Mouse (Mus musculus) neural tube, embryonic 11.5 days (tissue): ENCODE data around the gene Gm9958. TPM values are rescaled to one million over a fixed set of nuclear protein-coding genes. Genes with fewer than 3 reads are reported as not detected.

Source experiments
- ATAC-seq: fragments of 200-750 bp; cut with Nextera tagmentation; 2 replicates; pipeline ENCODE4 v1.8.0; 2017; ENCODE audit warnings: moderate number of reproducible peaks, mild to moderate bottlenecking, moderate TSS enrichment, moderate library complexity; ENCODE audit not compliant: insufficient read depth, low FRiP score, low TSS enrichment
- DNase-seq: peaks from one replicate; pipeline ENCODE4 v3.0.0-alpha.2; 2015; ENCODE audit warnings: low spot score
- H3K27ac ChIP-seq: fragments of 300-500 bp; sonication (generic); 2 replicates; pipeline ENCODE4 v1.5.1; 2014; ENCODE audit warnings: low read depth, mild to moderate bottlenecking, low read length
- H3K27me3 ChIP-seq: fragments of 300-500 bp; sonication (generic); 2 replicates; pipeline ENCODE4 v1.6.1; 2014; ENCODE audit warnings: mild to moderate bottlenecking, low read length, mixed read lengths; ENCODE audit not compliant: control insufficient read depth, insufficient read depth
- H3K36me3 ChIP-seq: fragments of 300-500 bp; sonication (generic); 2 replicates; pipeline ENCODE4 v1.6.1; 2014; ENCODE audit warnings: mild to moderate bottlenecking, low read length, moderate library complexity, mixed read lengths; ENCODE audit not compliant: control insufficient read depth, insufficient read depth
- H3K4me1 ChIP-seq: fragments of 300-500 bp; sonication (generic); 2 replicates; pipeline ENCODE4 v1.6.1; 2014; ENCODE audit warnings: low read length, mixed read lengths; ENCODE audit not compliant: control insufficient read depth, insufficient read depth
- H3K4me2 ChIP-seq: fragments of 300-500 bp; sonication (generic); 2 replicates; pipeline ENCODE4 v1.6.1; 2014; ENCODE audit warnings: low read depth, mild to moderate bottlenecking, moderate library complexity
- H3K4me3 ChIP-seq: fragments of 300-500 bp; sonication (generic); 2 replicates; pipeline ENCODE4 v1.5.1; 2014; ENCODE audit warnings: low read depth, low read length
- H3K9ac ChIP-seq: fragments of 300-500 bp; sonication (generic); 2 replicates; pipeline ENCODE4 v1.6.1; 2014; ENCODE audit warnings: mild to moderate bottlenecking, low read length
- H3K9me3 ChIP-seq: fragments of 300-500 bp; sonication (generic); 2 replicates; pipeline ENCODE4 v1.6.1; 2016; ENCODE audit warnings: low read length; ENCODE audit not compliant: control insufficient read depth
- WGBS: fragments of 180-500 bp; shearing (Covaris S2); extraction: QIAGEN DNeasy Blood & Tissue Kit; methylation state at CpG from one replicate; pipeline ENCODE4 v1.1.7; 2014; 5-methylcytosine and 5-hydroxymethylcytosine counted together
- polyA plus RNA-seq: library from polyadenylated mRNA; unstranded; fragments of >200 nt; fragmentation: Nextera tagmentation; extraction: Ambion mirVana; gene quantifications from 2 replicates; pipeline ENCODE4 v1.2.1, GENCODE M21; 2014

Gene Gm9958
- polyA plus RNA-seq, 1 experiment from 2014 or later, result 6.4 TPM

DNA sequence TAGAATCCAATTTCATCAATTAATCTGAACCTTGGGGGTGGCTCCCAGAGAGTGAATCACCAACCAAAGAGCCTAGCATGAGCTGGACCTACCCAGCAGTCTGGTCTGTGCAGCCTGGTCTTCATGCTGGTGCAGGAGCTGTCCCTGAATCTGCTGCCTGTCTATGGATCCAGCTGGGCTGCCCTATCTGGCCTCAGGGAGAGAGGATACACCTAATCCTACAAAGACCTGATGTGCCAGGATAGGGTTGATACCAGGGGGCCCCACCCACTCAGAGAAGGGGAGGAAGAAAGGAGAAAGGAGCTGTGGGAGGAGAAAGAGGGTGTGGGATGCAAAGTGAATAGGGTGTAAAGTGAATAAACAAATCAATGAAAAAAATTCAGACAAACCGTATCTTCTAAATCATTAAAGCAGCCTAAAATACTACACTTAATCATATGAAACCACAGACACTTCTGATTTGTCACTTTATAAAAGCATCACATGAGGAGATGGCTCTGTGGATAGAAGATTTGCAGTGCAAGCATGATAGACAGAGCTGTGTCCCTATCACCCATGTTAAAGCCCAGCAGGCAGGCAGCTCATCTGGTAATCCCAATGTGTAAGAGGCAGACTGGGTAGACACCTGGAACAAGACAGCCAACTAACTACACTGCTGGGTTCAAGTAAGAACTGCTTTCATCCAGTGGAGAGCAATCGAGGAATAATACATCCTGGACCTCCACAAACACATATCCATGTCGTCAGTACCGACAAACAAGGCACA, 13.3 kb upstream of the Gm9958 start:
- DNase-seq (no peak), ATAC-seq (no peak)
- Histone ChIP-seq H3K4me2 (no peak overlapping the region), H3K9ac (no peak overlapping the region), H3K4me3 (no peak overlapping the region), H3K36me3 (no peaks in the 10 kb centered on the region), H3K27me3 (no peaks in the 10 kb centered on the region), H3K4me1 (no peaks in the 10 kb centered on the region), H3K27ac (no peak overlapping the region), H3K9me3 (no peaks in the 10 kb centered on the region)
- WGBS, result 94% methylated on average over 4 of the region's 4 CpGs

GRCm38 (mm10) chr5:90355824-90356223, 11.2 kb upstream of the Gm9958 start:
- Histone ChIP-seq H3K4me2 (no peak overlapping the region), H3K27ac (no peak overlapping the region), H3K36me3 (no peaks in the 10 kb centered on the region), H3K9me3 (no peaks in the 10 kb centered on the region), H3K4me1 (no peaks in the 10 kb centered on the region), H3K9ac (no peak overlapping the region), H3K27me3 (no peaks in the 10 kb centered on the region), H3K4me3 (no peak overlapping the region)
- ATAC-seq (no peak), DNase-seq (no peak)
- WGBS, result 96% methylated on average over 3 of the region's 3 CpGs

GRCm38 (mm10) chr5:90364526-90364925, 2.5 kb upstream of the Gm9958 start:
- peak overlapping the region; percentile 96; the same call in 1 of the 2 replicates for H3K9ac ChIP-seq
- peaks cover 14% of the 10 kb centered on the region for H3K4me1 ChIP-seq
- H3K4me3 ChIP-seq, result peak overlapping the region; percentile 91
- ATAC-seq (no peak), DNase-seq (peak; percentile 65)
- H3K27ac ChIP-seq, result no peak overlapping the region
- 9% methylated on average over 6 of the region's 6 CpGs for WGBS
- no peaks in the 10 kb centered on the region for H3K27me3 ChIP-seq
- H3K9me3 ChIP-seq, result no peaks in the 10 kb centered on the region
- H3K36me3 ChIP-seq, result no peaks in the 10 kb centered on the region
- peak overlapping the region; percentile 52 for H3K4me2 ChIP-seq

DNA sequence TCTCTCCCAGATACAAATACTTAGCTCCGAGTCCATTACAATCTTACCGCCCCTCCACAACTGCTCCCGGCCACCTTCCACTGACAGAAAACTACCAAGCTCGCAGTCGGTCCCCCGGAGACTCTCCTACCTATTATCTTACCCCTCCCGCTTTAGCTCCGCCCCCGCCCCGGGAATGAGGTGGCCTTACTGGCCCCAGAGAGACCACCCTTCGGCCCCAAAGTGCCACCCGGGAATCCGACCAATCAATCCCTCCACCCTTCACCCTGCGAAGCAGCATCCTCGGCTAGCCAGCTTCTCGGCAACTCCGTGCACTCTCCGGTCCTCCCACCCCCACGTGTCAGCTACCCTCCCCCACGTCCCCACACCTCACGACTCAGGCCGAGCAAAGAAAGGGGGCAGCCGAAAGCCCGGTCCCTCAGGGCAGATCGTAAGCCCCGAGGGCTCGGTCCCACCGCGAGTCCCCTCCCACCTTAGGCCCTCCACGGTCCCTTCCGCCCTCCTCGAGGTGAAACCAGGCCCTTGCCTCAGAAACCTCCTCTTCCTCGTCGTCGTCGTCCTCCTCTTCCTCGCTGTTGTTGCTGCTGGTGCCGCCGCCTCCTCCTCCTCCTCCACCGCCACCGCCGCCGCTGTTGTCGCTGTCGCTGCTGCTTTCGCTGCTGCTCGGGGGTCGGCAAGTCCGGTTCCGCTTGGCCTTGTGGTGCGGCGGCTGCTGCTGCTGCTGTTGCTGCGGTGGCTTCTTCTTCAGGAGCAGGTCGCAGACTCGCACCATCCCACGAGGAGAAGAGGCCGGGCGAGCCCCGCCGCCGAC, 1.7 kb upstream of the Gm9958 start:
- no peaks in the 10 kb centered on the region for H3K9me3 ChIP-seq
- H3K4me3 ChIP-seq, result peak overlapping the region; percentile 91
- H3K9ac ChIP-seq, result peak overlapping the region; percentile 96
- peaks cover 14% of the 10 kb centered on the region for H3K4me1 ChIP-seq
- under 1% methylated on average over 50 of the region's 61 CpGs for WGBS
- peak overlapping the region; percentile 98 for H3K27ac ChIP-seq
- H3K27me3 ChIP-seq, result no peaks in the 10 kb centered on the region
- H3K36me3 ChIP-seq, result no peaks in the 10 kb centered on the region
- ATAC-seq (peak; percentile 53), DNase-seq (peak; percentile 64)
- H3K4me2 ChIP-seq, result peak overlapping the region; percentile 52

DNA sequence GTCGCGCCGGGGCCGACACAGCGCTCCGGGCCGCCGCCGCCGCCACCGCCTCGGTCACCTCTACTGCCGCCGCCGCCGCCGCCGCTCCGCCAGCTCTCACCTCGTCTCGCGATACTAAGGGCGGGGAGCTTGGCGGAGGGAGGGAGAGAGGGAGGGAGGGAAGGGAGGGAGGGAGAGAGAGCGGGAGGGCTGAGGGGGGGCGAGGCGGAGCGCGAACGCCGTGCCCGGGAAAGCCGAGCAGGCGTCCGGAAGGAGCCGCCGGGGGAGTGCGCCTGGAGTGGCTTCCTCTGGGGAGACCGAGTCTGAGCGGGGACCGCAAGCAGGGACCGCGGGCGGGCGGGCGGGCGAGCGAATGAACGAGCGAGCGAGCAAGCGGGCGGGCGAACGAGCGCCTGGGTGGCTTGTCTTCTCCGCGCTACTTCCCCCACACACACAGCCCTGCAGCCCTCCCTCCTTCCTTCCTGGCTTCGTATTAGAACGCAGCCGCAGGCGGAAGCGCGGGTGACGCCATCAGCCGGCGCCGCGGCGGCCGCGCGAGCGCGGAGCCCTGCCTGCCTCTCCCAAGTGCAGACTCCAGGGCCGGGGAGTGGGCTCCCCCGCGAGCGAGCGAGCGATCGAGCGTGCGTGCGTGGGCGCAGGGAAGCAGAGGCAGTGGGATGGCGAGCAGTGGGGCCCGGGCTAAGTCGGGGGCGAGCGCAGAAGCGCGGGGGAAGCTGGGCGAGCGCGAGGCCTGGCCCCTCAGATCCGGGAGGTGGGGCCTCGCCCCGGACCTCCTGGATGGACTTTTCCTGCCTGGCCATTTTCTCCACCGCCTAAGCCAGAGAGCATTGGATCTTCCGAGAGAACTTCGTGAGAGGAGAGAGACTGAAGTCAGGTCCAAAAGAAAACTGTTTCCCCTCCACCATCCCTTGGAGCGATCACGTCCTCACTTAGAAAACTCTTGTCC, 610 bp upstream of the Gm9958 start, which contains the start of gene Ankrd17:
Gene Ankrd17 (minus strand): TSS at position 457 of the 946 bp plus-strand sequence.
- peak within 1 kb of the TSS; percentile 98 for H3K27ac ChIP-seq
- peak; percentile 94 for DNase-seq
- peaks cover 14% of the 10 kb centered on the region for H3K4me1 ChIP-seq
- H3K9me3 ChIP-seq, result no peaks in the 10 kb centered on the region
- no peaks in the 10 kb centered on the region for H3K36me3 ChIP-seq
- ATAC-seq, result peak; percentile 91
- H3K4me2 ChIP-seq, result peak within 1 kb of the TSS; percentile 60
- peak within 1 kb of the TSS; percentile 96 for H3K9ac ChIP-seq
- peak within 1 kb of the TSS; percentile 91 for H3K4me3 ChIP-seq
- under 1% methylated on average over 63 of the region's 104 CpGs for WGBS
- H3K27me3 ChIP-seq, result no peaks in the 10 kb centered on the region

DNA sequence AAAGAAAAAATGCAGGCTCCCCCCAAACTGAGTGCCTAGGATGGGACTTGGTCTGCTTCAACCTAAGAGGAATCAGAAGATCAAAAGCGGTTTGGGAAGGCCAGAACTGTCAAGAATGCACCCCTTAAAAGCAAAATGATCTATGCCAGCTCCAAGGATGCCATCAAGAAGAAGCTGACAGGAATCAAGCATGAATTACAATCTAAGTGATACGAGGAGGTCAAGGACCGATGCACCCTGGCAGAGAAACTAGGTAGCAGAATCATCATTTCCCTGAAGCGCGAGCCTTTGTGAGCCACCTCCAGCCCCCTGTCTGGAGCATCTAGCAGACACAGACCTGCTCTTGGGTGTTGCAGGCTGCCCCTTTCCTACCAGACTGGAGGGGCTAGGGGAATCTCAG, 3.4 kb downstream of the Gm9958 start:
- H3K4me3 ChIP-seq, result no peak overlapping the region
- H3K4me2 ChIP-seq, result no peak overlapping the region
- 88% methylated on average over 5 of the region's 5 CpGs for WGBS
- ATAC-seq (no peak), DNase-seq (no peak)
- H3K36me3 ChIP-seq, result no peaks in the 10 kb centered on the region
- H3K27me3 ChIP-seq, result no peaks in the 10 kb centered on the region
- H3K4me1 ChIP-seq, result peaks cover 3% of the 10 kb centered on the region; the same call in 1 of the 2 replicates
- no peaks in the 10 kb centered on the region for H3K9me3 ChIP-seq
- H3K9ac ChIP-seq, result no peak overlapping the region
- no peak overlapping the region for H3K27ac ChIP-seq

- ATAC-seq, result no peak
- no peaks in the 10 kb centered on the region for H3K27me3 ChIP-seq
- H3K4me1 ChIP-seq, result no peaks in the 10 kb centered on the region
- no peak overlapping the region for H3K9ac ChIP-seq
- H3K36me3 ChIP-seq, result no peaks in the 10 kb centered on the region
- no peak overlapping the region for H3K4me2 ChIP-seq
- H3K4me3 ChIP-seq, result no peak overlapping the region
- DNase-seq, result no peak
- no peaks in the 10 kb centered on the region for H3K9me3 ChIP-seq
- 92% methylated on average over 4 of the region's 4 CpGs for WGBS
- H3K27ac ChIP-seq, result no peak overlapping the region
Measured at GRCm38 (mm10) chr5:90373708-90374107, 6.7 kb downstream of the Gm9958 start.

DNA sequence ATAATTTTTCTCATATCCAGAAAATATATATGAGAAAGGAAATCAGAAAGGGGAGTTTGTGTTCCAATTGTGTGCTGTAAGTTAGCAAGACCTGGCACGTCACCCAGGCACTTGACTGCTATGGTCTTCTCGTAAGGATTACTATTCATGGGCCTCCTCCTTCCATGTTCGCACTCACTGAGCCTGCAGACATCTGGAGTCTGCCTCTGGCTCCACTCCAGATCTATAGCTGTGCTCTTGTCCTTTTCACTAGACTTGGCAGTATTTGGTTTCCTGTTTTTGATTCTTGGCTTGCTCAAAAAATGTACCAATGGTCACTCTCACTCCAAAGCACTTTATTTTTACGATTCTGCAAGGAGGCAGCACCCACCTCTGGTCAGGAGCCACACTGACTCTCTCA, 14.5 kb downstream of the Gm9958 start:
- H3K27me3 ChIP-seq, result no peaks in the 10 kb centered on the region
- no peak overlapping the region for H3K4me3 ChIP-seq
- H3K4me1 ChIP-seq, result no peaks in the 10 kb centered on the region
- DNase-seq (no peak), ATAC-seq (no peak)
- H3K36me3 ChIP-seq, result no peaks in the 10 kb centered on the region
- WGBS, result 76% methylated on average over 4 of the region's 4 CpGs
- no peak overlapping the region for H3K4me2 ChIP-seq
- no peaks in the 10 kb centered on the region for H3K9me3 ChIP-seq
- no peak overlapping the region for H3K9ac ChIP-seq
- no peak overlapping the region for H3K27ac ChIP-seq
